Mouse (Mus musculus) liver, postnatal 0 days (tissue): Measurements from ENCODE around the gene Mettl4.
A peak's percentile ranks its signal among the peaks of the same experiment; 100 is the strongest.

ENCODE experiments used
- CTCF ChIP-seq: sonication (generic); IDR thresholded peaks from 2 replicates; pipeline ENCODE4 v1.5.1; 2016; ENCODE audit warnings: antibody characterized with exemption, low read depth
- EP300 ChIP-seq: IDR thresholded peaks from 2 replicates; pipeline ENCODE4 v1.6.1; 2016; ENCODE audit warnings: antibody characterized with exemption, low read depth, mild to moderate bottlenecking

- TF ChIP-seq EP300 (peak; percentile 60), CTCF (no peak)
These were observed 14.9 kb upstream of the Mettl4 start for GRCm38 (mm10) chr17:94764711-94765110.
